Mouse (Mus musculus) megakaryocyte, embryonic 14.5 days (primary cell): ENCODE data around the gene Crebbp. TPM values are rescaled to one million over a fixed set of nuclear protein-coding genes. Genes with fewer than 3 reads are reported as not detected.

Source experiments
- H3K27me3 ChIP-seq: replicated peaks from 2 replicates; pipeline ENCODE3; 2012; ENCODE audit warnings: inconsistent platforms
- H3K36me3 ChIP-seq: replicated peaks from 2 replicates; pipeline ENCODE3; 2012; ENCODE audit warnings: low read length, inconsistent platforms, mixed read lengths
- H3K4me1 ChIP-seq: 2 replicates; pipeline ENCODE4 v1.6.1; 2012; ENCODE audit warnings: inconsistent platforms
- H3K4me3 ChIP-seq: replicated peaks from 2 replicates; pipeline ENCODE3; 2012; ENCODE audit warnings: moderate library complexity, mild to moderate bottlenecking, inconsistent platforms
- H3K9me3 ChIP-seq: 2 replicates; pipeline ENCODE4 v1.6.1; 2012; ENCODE audit warnings: inconsistent platforms
- FLI1 ChIP-seq: IDR thresholded peaks from 2 replicates; pipeline ENCODE4 v1.6.1; 2012; ENCODE audit warnings: low read length, inconsistent platforms, mixed read lengths
- GATA1 ChIP-seq: IDR thresholded peaks from 3 replicates; pipeline ENCODE4 v1.6.1; 2012; ENCODE audit warnings: mixed read lengths, low read length, inconsistent platforms, borderline replicate concordance
- polyA plus RNA-seq: library from polyadenylated mRNA; stranded (reverse); fragments of >175 nt; gene quantifications from 2 replicates; pipeline ENCODE4 v1.2.3, GENCODE M21; 2012; ENCODE audit warnings: low replicate concordance; ENCODE audit not compliant: insufficient read depth

The Crebbp gene
- polyA plus RNA-seq, 1 experiment, result 8.2 TPM

- no peaks in the 10 kb centered on the region for H3K9me3 ChIP-seq
Observed at GRCm38 (mm10) chr16:4053811-4054210, 160.0 kb downstream of the Crebbp start.

GRCm38 (mm10) chr16:4052601-4053000 lies 161.2 kb downstream of the Crebbp start:
- H3K36me3 ChIP-seq, result peaks cover 94% of the 10 kb centered on the region
- H3K9me3 ChIP-seq, result no peaks in the 10 kb centered on the region
- no peak overlapping the region for H3K4me3 ChIP-seq
- H3K27me3 ChIP-seq, result no peaks in the 10 kb centered on the region
- no peak for TF ChIP-seq GATA1
- TF ChIP-seq FLI1, result no peak
- H3K4me1 ChIP-seq, result peaks cover 34% of the 10 kb centered on the region

More at GRCm38 (mm10) chr16:4053811-4054210, 160.0 kb downstream of the Crebbp start:
- Histone ChIP-seq H3K36me3 (peaks cover 94% of the 10 kb centered on the region), H3K4me1 (peaks cover 29% of the 10 kb centered on the region), H3K4me3 (no peak overlapping the region), H3K27me3 (no peaks in the 10 kb centered on the region)
- TF ChIP-seq GATA1 (no peak), FLI1 (no peak)

GRCm38 (mm10) chr16:4045524-4045923 lies 168.3 kb downstream of the Crebbp start:
- Histone ChIP-seq H3K27me3 (no peaks in the 10 kb centered on the region), H3K4me1 (peaks cover 10% of the 10 kb centered on the region), H3K36me3 (peaks cover 97% of the 10 kb centered on the region), H3K4me3 (no peak overlapping the region), H3K9me3 (no peaks in the 10 kb centered on the region)
- no peak for TF ChIP-seq GATA1

- no peak overlapping the region for H3K4me3 ChIP-seq
- peaks cover 97% of the 10 kb centered on the region for H3K36me3 ChIP-seq
- no peaks in the 10 kb centered on the region for H3K27me3 ChIP-seq
- H3K4me1 ChIP-seq, result peaks cover 8% of the 10 kb centered on the region
- H3K9me3 ChIP-seq, result no peaks in the 10 kb centered on the region
- TF ChIP-seq FLI1 (no peak), GATA1 (no peak)
Observed at GRCm38 (mm10) chr16:4044093-4044492, 169.7 kb downstream of the Crebbp start.

- Histone ChIP-seq H3K4me3 (no peak overlapping the region), H3K36me3 (peaks cover 97% of the 10 kb centered on the region), H3K9me3 (no peaks in the 10 kb centered on the region), H3K4me1 (no peaks in the 10 kb centered on the region; the same call in 1 of the 2 replicates), H3K27me3 (no peaks in the 10 kb centered on the region)
- TF ChIP-seq GATA1, result no peak
- TF ChIP-seq FLI1, result no peak
Observed at GRCm38 (mm10) chr16:4041646-4042045, 172.2 kb downstream of the Crebbp start.

GRCm38 (mm10) chr16:4040206-4040605 lies 173.6 kb downstream of the Crebbp start:
- Histone ChIP-seq H3K4me1 (no peaks in the 10 kb centered on the region; the same call in 1 of the 2 replicates), H3K27me3 (no peaks in the 10 kb centered on the region), H3K9me3 (no peaks in the 10 kb centered on the region), H3K36me3 (peaks cover 86% of the 10 kb centered on the region), H3K4me3 (no peak overlapping the region)
- TF ChIP-seq FLI1 (no peak), GATA1 (no peak)

GRCm38 (mm10) chr16:4037690-4038089 lies 176.1 kb downstream of the Crebbp start:
- Histone ChIP-seq H3K36me3 (peaks cover 62% of the 10 kb centered on the region), H3K27me3 (no peaks in the 10 kb centered on the region), H3K4me1 (peaks cover 4% of the 10 kb centered on the region; the same call in 1 of the 2 replicates), H3K4me3 (no peak overlapping the region), H3K9me3 (no peaks in the 10 kb centered on the region)
- TF ChIP-seq GATA1, result no peak
- no peak for TF ChIP-seq FLI1

GRCm38 (mm10) chr16:4036807-4037206 lies 177.0 kb downstream of the Crebbp start, which contains the start of gene Dnase1:
TSS of gene Dnase1 (plus strand) at chr16:4036942.
- no peaks in the 10 kb centered on the region for H3K9me3 ChIP-seq
- no peaks in the 10 kb centered on the region for H3K27me3 ChIP-seq
- TF ChIP-seq GATA1 (no peak), FLI1 (no peak)
- peaks cover 9% of the 10 kb centered on the region; the same call in 1 of the 2 replicates for H3K4me1 ChIP-seq
- H3K36me3 ChIP-seq, result peaks cover 54% of the 10 kb centered on the region
- H3K4me3 ChIP-seq, result no peak within 1 kb of the TSS

GRCm38 (mm10) chr16:4035575-4035974 lies 178.2 kb downstream of the Crebbp start:
- H3K4me1 ChIP-seq, result peaks cover 9% of the 10 kb centered on the region; the same call in 1 of the 2 replicates
- no peaks in the 10 kb centered on the region for H3K9me3 ChIP-seq
- TF ChIP-seq FLI1 (no peak), GATA1 (no peak)
- H3K27me3 ChIP-seq, result no peaks in the 10 kb centered on the region
- no peak overlapping the region for H3K4me3 ChIP-seq
- peaks cover 42% of the 10 kb centered on the region for H3K36me3 ChIP-seq

- peaks cover 9% of the 10 kb centered on the region; the same call in 1 of the 2 replicates for H3K4me1 ChIP-seq
- H3K4me3 ChIP-seq, result no peak overlapping the region
- peaks cover 31% of the 10 kb centered on the region for H3K36me3 ChIP-seq
- no peaks in the 10 kb centered on the region for H3K27me3 ChIP-seq
- H3K9me3 ChIP-seq, result no peaks in the 10 kb centered on the region
- no peak for TF ChIP-seq GATA1
Observed at GRCm38 (mm10) chr16:4034476-4034875, 179.3 kb downstream of the Crebbp start.

- peak overlapping the region; percentile 46 for H3K4me3 ChIP-seq
- TF ChIP-seq GATA1, result no peak
- TF ChIP-seq FLI1, result no peak
- H3K36me3 ChIP-seq, result peaks cover 26% of the 10 kb centered on the region
Observed at GRCm38 (mm10) chr16:4033971-4034370, 179.8 kb downstream of the Crebbp start.

More at GRCm38 (mm10) chr16:4033971-4034370, 179.8 kb downstream of the Crebbp start:
- peaks cover 9% of the 10 kb centered on the region; the same call in 1 of the 2 replicates for H3K4me1 ChIP-seq
- peaks cover 4% of the 10 kb centered on the region; the same call in 1 of the 2 replicates for H3K9me3 ChIP-seq
- H3K27me3 ChIP-seq, result no peaks in the 10 kb centered on the region
